Mouse (Mus musculus): ENCODE measurements around the gene Cacna2d2. TPM values are rescaled to one million over a fixed set of nuclear protein-coding genes. Genes with fewer than 3 reads are reported as not detected.

Gene Cacna2d2
- total RNA-seq, 2 experiments from 2014 or later: 16.8 to 21.2 TPM

GRCm38 (mm10) chr9:107534408-107535202, 135.2 kb downstream of the Cacna2d2 start:
- no peak for DNase-seq (ENCODE audit: extremely low spot score in 1 of 2, low spot score in 1 of 2)

DNA sequence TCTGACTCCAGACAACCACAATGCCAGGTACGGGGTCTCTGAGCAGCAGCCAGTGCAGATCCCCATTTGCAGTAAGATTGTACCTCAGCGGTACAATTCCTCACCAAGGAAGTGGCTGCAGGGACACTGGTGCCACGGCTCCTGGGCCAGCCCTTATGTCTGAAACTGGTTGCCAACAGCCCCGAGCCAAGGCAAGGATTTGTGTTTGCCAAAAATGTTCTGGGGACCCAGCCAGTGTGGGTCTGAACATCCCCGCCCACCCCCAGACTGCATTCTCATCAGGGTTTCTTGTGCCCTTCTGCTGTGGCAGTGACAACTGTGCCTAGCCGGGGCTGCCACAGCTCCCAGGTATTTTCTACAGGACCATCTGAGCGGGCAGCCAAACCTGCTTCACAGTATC, 138.8 kb downstream of the Cacna2d2 start:
- no peak for DNase-seq (ENCODE audit: extremely low spot score in 1 of 2, low spot score in 1 of 2)

GRCm38 (mm10) chr9:107538711-107539110, 139.3 kb downstream of the Cacna2d2 start:
- no peak for DNase-seq (ENCODE audit: extremely low spot score in 1 of 2, low spot score in 1 of 2)

DNA sequence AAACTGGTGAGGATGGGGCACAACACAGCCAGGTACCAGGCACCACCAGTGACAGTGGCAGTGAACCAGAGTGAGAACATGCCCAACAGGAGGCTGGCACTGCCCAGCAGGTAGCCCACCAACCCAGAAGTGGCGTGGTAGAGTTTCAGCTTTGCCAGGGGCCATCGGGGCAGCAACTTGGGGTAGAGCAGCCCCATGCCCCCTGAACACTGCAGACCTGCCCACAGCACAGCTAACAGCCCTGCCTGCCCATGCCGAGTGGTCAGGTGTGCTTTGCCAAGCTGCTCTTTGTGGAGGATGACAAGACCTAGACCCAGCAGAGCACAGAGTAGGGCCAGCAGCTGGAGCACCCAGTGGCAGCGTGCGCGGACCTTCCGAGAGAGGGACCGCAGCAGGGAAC, 140.5 kb downstream of the Cacna2d2 start:
- no peak for DNase-seq (ENCODE audit: extremely low spot score in 1 of 2, low spot score in 1 of 2)

DNA sequence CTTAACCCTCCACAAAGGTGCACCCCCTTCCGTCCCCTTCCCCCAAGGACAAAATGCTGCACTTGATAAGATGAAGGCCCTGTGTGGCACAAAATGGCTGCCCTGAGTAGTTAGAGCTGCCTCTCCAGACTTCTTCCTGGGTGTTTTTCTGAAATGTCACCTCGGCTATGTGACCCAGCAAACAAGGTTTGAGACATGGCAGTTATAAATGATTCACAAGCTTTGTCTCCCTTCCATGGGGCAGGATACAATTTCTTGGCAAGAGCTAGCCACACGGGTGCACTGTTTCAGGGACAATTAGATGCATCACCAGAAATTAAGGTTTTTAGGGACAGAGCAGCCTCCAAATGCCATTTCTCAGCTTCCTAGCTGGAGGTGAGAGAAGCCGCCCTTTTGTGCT, 141.0 kb downstream of the Cacna2d2 start:
- no peak for DNase-seq (ENCODE audit: extremely low spot score in 1 of 2, low spot score in 1 of 2)

GRCm38 (mm10) chr9:107541005-107541404, 141.6 kb downstream of the Cacna2d2 start:
- DNase-seq (ENCODE audit: extremely low spot score in 1 of 2, low spot score in 1 of 2): no peak

- DNase-seq (ENCODE audit: extremely low spot score in 1 of 2, low spot score in 1 of 2): peak; percentile 87 to 89
These were observed 142.3 kb downstream of the Cacna2d2 start, which contains the start of the genes Cyb561d2 and Nprl2 for GRCm38 (mm10) chr9:107541474-107542351. TSS of gene Cyb561d2 (minus strand) at chr9:107542193. TSS of gene Nprl2 (plus strand) at chr9:107542226.

GRCm38 (mm10) chr9:107542352-107542686, 142.9 kb downstream of the Cacna2d2 start:
- DNase-seq (ENCODE audit: extremely low spot score in 1 of 2, low spot score in 1 of 2): no peak

DNA sequence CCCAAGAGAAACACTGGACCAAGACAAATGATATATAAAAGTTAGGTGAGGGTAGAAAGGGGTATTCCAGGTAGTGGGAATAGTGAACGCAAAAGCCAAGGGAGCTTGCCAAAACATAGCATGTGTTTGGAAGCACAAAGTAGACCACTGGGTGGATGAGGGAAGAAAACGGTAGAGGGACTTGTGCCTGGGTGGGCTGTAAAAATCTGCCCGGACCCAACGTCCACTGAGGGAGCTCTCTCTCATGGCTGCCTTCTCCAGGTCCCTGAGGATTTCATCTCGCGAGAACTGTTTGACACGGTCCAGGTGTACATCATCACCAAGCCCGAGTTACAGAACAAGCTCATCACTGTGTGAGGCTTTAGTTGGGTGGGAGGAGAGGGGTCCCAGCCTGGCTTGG, 143.3 kb downstream of the Cacna2d2 start:
- DNase-seq (ENCODE audit: extremely low spot score in 1 of 2, low spot score in 1 of 2): no peak

GRCm38 (mm10) chr9:107543299-107543698, 143.9 kb downstream of the Cacna2d2 start:
- no peak for DNase-seq (ENCODE audit: extremely low spot score in 1 of 2, low spot score in 1 of 2)

- no peak for DNase-seq (ENCODE audit: extremely low spot score in 1 of 2, low spot score in 1 of 2)
These were observed 144.8 kb downstream of the Cacna2d2 start for GRCm38 (mm10) chr9:107544196-107544700.

DNA sequence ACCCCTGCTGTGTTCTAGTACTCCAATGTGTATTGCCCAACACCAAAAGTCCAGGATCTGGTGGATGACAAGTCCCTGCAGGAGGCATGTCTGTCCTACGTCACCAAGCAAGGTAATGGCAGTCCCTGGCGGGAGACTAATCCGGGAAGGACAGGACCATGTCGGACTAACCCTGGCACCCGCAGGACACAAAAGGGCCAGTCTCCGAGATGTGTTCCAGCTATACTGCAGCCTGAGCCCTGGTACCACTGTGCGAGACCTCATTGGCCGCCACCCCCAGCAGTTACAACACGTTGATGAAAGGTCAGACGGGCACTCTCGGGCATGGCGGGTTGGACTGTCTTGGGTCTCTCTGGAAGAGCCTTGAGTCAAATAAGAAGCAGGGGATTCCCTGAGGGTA, 145.3 kb downstream of the Cacna2d2 start:
- DNase-seq (ENCODE audit: extremely low spot score in 1 of 2, low spot score in 1 of 2): no peak

GRCm38 (mm10) chr9:107545199-107545598, 145.8 kb downstream of the Cacna2d2 start:
- DNase-seq (ENCODE audit: extremely low spot score in 1 of 2, low spot score in 1 of 2): no peak

GRCm38 (mm10) chr9:107545602-107546001, 146.2 kb downstream of the Cacna2d2 start:
- peak; percentile 61 to 88 for DNase-seq (ENCODE audit: extremely low spot score in 1 of 2, low spot score in 1 of 2)

DNA sequence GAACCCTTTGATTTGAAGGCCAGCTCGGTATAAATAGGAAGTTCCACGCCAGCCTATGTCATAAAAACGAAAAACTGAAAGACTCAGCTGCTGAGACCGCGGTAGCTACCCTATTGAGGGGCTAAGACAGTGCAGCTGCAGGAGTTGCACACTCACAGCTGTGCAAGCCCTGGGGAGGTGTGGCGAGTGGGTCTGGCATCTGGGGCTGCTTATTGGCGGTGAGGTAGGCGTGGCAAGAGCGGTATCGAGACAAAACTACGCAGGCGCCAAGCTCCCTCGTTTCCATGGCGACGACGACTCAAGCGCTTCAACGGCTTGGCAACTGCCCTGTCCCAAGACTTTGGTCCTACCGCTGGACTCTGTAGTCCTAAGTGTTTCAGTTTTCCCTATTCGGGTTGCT, 147.6 kb downstream of the Cacna2d2 start, which contains the start of gene Zmynd10:
Gene Zmynd10 (plus strand): TSS at position 273 of the 400 bp plus-strand sequence.
- peak; percentile 63 to 76 for DNase-seq (ENCODE audit: extremely low spot score in 1 of 2, low spot score in 1 of 2)

- no peak for DNase-seq (ENCODE audit: extremely low spot score in 1 of 2, low spot score in 1 of 2)
These were observed 148.5 kb downstream of the Cacna2d2 start for GRCm38 (mm10) chr9:107547957-107548356.

DNA sequence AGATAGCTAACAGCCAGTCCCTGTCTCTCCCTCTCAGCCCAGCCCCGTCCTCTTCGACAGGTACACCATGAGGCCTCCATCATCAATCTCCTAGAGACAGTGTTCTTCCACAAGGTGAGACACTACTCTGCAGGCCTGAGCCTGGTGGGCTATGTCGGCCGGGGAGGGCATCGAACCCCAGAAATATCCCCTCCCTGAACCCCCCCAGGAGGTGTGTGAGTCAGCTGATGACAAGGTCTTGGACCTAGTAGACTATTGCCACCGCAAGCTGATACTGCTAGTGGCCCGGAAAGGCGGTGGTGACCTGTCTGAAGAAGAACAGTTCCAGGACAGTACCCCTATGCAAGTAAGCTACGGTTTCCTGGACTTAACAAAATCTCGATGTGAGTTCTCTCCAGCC, 149.4 kb downstream of the Cacna2d2 start:
- DNase-seq (ENCODE audit: extremely low spot score in 1 of 2, low spot score in 1 of 2): no peak

DNA sequence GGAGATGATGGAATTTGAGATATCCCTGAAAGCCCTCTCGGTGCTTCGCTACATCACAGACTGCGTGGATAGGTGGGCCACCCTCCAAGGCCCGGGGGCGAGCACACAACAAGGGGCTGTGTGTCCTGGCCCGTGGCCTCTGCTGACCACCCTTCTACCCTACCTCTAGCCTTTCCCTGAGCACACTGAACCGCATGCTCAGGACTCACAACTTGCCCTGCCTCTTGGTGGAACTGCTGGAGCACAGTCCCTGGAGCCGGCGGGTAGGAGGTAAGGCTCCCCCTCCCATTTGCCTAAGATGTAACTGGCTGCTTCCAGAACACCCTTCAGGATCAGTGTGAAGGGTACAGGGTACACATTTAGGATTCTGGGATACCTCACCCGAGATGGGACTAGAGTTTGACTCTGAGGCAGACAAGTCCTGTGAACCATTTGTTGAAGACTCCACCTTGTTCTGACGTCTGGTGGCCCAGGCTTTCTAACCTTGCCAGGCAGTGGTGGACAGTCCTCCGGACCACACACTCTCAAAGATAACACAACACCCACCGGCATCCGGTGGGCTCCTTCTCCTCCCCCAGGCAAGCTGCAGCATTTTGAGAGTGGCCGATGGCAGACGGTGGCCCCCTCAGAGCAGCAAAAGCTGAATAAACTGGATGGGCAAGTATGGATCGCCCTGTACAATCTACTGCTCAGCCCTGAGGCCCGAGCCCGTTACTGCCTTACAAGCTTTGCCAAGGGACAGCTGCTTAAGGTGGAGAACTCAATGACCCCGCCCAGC, 150.1 kb downstream of the Cacna2d2 start:
- no peak for DNase-seq (ENCODE audit: extremely low spot score in 1 of 2, low spot score in 1 of 2)

DNA sequence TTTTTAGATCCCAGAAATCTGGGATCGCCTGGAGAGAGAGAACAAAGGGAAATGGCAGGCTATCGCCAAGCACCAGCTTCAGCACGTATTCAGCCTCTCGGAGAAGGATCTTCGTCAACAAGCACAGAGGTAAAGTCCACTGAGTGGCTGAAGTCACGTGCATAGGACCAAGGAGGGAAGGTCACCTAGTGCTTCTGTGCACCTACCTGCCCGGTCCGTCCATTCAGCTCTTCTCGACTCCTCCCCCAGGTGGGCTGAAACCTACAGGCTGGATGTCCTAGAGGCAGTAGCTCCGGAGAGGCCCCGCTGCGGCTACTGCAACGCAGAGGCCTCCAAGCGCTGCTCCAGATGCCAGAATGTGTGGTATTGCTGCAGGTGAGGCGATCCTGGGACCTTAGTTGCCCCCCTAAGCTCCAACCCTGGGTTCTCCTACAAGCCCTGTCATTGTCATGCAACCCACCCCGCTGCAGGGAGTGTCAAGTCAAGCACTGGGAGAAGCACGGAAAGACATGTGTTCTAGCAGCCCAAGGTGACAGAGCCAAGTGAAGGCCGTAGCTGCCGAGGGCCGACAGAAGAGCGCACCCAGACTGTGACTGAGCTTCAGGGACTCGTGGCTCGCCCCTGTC, 151.2 kb downstream of the Cacna2d2 start:
- no peak for DNase-seq (ENCODE audit: extremely low spot score in 1 of 2, low spot score in 1 of 2)
